Mouse (Mus musculus): Measurements from ENCODE around the gene Macf1. TPM values are rescaled to one million over a fixed set of nuclear protein-coding genes. Genes with fewer than 3 reads are reported as not detected.

Macf1 gene
- total RNA-seq, 2 experiments from 2014 or later: 231 to 247 TPM

GRCm38 (mm10) chr4:123411006-123411731 is 273.0 kb downstream of the Macf1 start:
- TF ChIP-seq CTCF (conservative IDR thresholded peaks at IDR 0.05): no peak
- Histone ChIP-seq H3K4me3 (peak overlapping the region; percentile 88), H3K27ac (peak overlapping the region; percentile 93)
- no peak for DNase-seq (ENCODE audit: low spot score in 2 of 2)

- Histone ChIP-seq H3K27ac (peak overlapping the region; percentile 93; the same call in 1 of the 2 replicates), H3K4me3 (no peak overlapping the region)
- no peak for DNase-seq (ENCODE audit: low spot score in 2 of 2)
- no peak for TF ChIP-seq CTCF (conservative IDR thresholded peaks at IDR 0.05)
These were observed 274.4 kb downstream of the Macf1 start for GRCm38 (mm10) chr4:123409752-123410151.

GRCm38 (mm10) chr4:123409034-123409692 is 275.0 kb downstream of the Macf1 start:
- peak overlapping the region; percentile 93; the same call in 1 of the 2 replicates for H3K27ac ChIP-seq
- DNase-seq (ENCODE audit: low spot score in 2 of 2): no peak

GRCm38 (mm10) chr4:123407792-123408191 is 276.4 kb downstream of the Macf1 start:
- TF ChIP-seq CTCF (conservative IDR thresholded peaks at IDR 0.05): peak; percentile 35
- H3K27ac ChIP-seq: peak overlapping the region; percentile 93; the same call in 1 of the 2 replicates
- H3K4me3 ChIP-seq: no peak overlapping the region; the same call in 1 of the 2 replicates
- no peak for DNase-seq (ENCODE audit: low spot score in 2 of 2)

More at GRCm38 (mm10) chr4:123409034-123409692, 275.0 kb downstream of the Macf1 start:
- TF ChIP-seq CTCF (conservative IDR thresholded peaks at IDR 0.05): no peak
- H3K4me3 ChIP-seq: no peak overlapping the region

GRCm38 (mm10) chr4:123404056-123404455 is 280.1 kb downstream of the Macf1 start:
- TF ChIP-seq CTCF (conservative IDR thresholded peaks at IDR 0.05): no peak

GRCm38 (mm10) chr4:123402244-123402643 is 281.9 kb downstream of the Macf1 start:
- Histone ChIP-seq H3K27ac (peak overlapping the region; percentile 5; the same call in 1 of the 2 replicates), H3K4me3 (no peak overlapping the region)
- no peak for DNase-seq (ENCODE audit: low spot score in 2 of 2)
- TF ChIP-seq CTCF (conservative IDR thresholded peaks at IDR 0.05): no peak

More at GRCm38 (mm10) chr4:123404056-123404455, 280.1 kb downstream of the Macf1 start:
- H3K27ac ChIP-seq: no peak overlapping the region
- DNase-seq (ENCODE audit: low spot score in 2 of 2): no peak
- H3K4me3 ChIP-seq: no peak overlapping the region

GRCm38 (mm10) chr4:123401265-123401664 is 282.9 kb downstream of the Macf1 start:
- Histone ChIP-seq H3K27ac (peak overlapping the region; percentile 5; the same call in 1 of the 2 replicates), H3K4me3 (no peak overlapping the region)
- no peak for TF ChIP-seq CTCF (conservative IDR thresholded peaks at IDR 0.05)
- DNase-seq (ENCODE audit: low spot score in 2 of 2): peak; percentile 24 to 66

GRCm38 (mm10) chr4:123397643-123398434 is 286.3 kb downstream of the Macf1 start:
- no peak for DNase-seq (ENCODE audit: low spot score in 2 of 2)
- no peak for TF ChIP-seq CTCF (conservative IDR thresholded peaks at IDR 0.05)
- Histone ChIP-seq H3K27ac (no peak overlapping the region), H3K4me3 (no peak overlapping the region)

- DNase-seq (ENCODE audit: low spot score in 2 of 2): no peak
- Histone ChIP-seq H3K4me3 (no peak overlapping the region), H3K27ac (no peak overlapping the region)
- no peak for TF ChIP-seq CTCF (conservative IDR thresholded peaks at IDR 0.05)
These were observed 287.1 kb downstream of the Macf1 start for GRCm38 (mm10) chr4:123397049-123397448.

GRCm38 (mm10) chr4:123395435-123396000 is 288.6 kb downstream of the Macf1 start:
- TF ChIP-seq CTCF (conservative IDR thresholded peaks at IDR 0.05): peak; percentile 59
- Histone ChIP-seq H3K27ac (no peak overlapping the region), H3K4me3 (no peak overlapping the region)
- no peak for DNase-seq (ENCODE audit: low spot score in 2 of 2)

- H3K4me3 ChIP-seq: no peak overlapping the region
- no peak overlapping the region for H3K27ac ChIP-seq
- no peak for DNase-seq (ENCODE audit: low spot score in 2 of 2)
- no peak for TF ChIP-seq CTCF (conservative IDR thresholded peaks at IDR 0.05)
These were observed 289.3 kb downstream of the Macf1 start for GRCm38 (mm10) chr4:123394878-123395277.

- no peak for TF ChIP-seq CTCF (conservative IDR thresholded peaks at IDR 0.05)
- H3K27ac ChIP-seq: no peak overlapping the region
- H3K4me3 ChIP-seq: no peak overlapping the region
- DNase-seq (ENCODE audit: low spot score in 2 of 2): no peak
These were observed 289.9 kb downstream of the Macf1 start for GRCm38 (mm10) chr4:123394269-123394668.
